ENCODE assay signal across 8 mouse cellular contexts in the genomic region with DNA sequence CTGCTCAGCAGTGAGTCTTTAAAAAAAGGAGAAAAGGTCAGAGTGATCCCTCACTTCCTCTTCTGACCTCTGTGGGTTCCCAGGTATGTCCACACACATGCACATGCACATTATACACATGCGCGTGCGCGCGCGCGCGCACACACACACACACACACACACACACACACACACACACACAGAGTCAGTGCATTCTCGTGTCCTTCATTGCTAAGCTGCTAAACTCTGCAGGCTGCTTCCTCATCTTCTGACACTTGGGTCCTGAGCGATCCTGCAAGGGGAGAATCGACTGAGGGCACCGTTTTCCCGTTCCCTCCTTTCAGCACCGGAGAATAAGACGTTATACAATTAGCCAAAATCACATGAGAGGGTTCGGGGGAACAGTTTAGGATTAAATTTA. TPM values are rescaled to one million over a fixed set of nuclear protein-coding genes. Genes with fewer than 3 reads are reported as not detected.
A peak's percentile ranks its signal among the peaks of the same experiment; 100 is the strongest.
DNase-seq lines count a peak whose midpoint lies in the region; ATAC-seq and TF ChIP-seq lines count a peak whose summit lies in the region.

No protein-coding gene starts in this region.

- H3K4me1 ChIP-seq in kidney, adult 2 months (ENCODE audit: control insufficient read depth, insufficient read depth, low read length) = peaks cover 14% of the 10 kb centered on the region; the same call in 1 of the 2 replicates
- H3K4me1 ChIP-seq in forebrain, postnatal 0 days (ENCODE audit: insufficient read depth) = no peaks in the 10 kb centered on the region
- peaks cover 28% of the 10 kb centered on the region for H3K4me1 ChIP-seq in liver, embryonic 12.5 days
- peaks cover 11% of the 10 kb centered on the region for H3K4me1 ChIP-seq in neural tube, embryonic 12.5 days

- no peaks in the 10 kb centered on the region for H3K27me3 ChIP-seq in kidney, adult 2 months (replicated peaks; ENCODE audit: control insufficient read depth, insufficient read depth, low read length)
- H3K27me3 ChIP-seq in forebrain, postnatal 0 days (ENCODE audit: insufficient read depth, low read length) = no peaks in the 10 kb centered on the region
- H3K27me3 ChIP-seq in liver, embryonic 12.5 days (replicated peaks) = no peaks in the 10 kb centered on the region; the same call in 1 of the 2 replicates
- H3K27me3 ChIP-seq in neural tube, embryonic 12.5 days (replicated peaks) = no peaks in the 10 kb centered on the region

- peak overlapping the region; percentile 88 for H3K4me2 ChIP-seq in forebrain, postnatal 0 days (ENCODE audit: low read depth)
- peak overlapping the region; percentile 84 for H3K4me2 ChIP-seq in liver, embryonic 12.5 days
- H3K4me2 ChIP-seq in neural tube, embryonic 12.5 days (replicated peaks) = peak overlapping the region; percentile 83

- TF ChIP-seq CTCF in kidney, adult 2 months (conservative IDR thresholded peaks at IDR 0.05; ENCODE audit: insufficient read depth, insufficient read length, low read depth, low read length) = no peak
- TF ChIP-seq CTCF in forebrain, postnatal 0 days (IDR thresholded peaks at IDR 0.05; ENCODE audit: low read depth) = no peak

- H3K36me3 ChIP-seq in kidney, adult 2 months (ENCODE audit: control insufficient read depth, insufficient read depth, low read length) = no peaks in the 10 kb centered on the region
- no peaks in the 10 kb centered on the region for H3K36me3 ChIP-seq in forebrain, postnatal 0 days (ENCODE audit: insufficient read depth)
- H3K36me3 ChIP-seq in liver, embryonic 12.5 days = no peaks in the 10 kb centered on the region
- no peaks in the 10 kb centered on the region for H3K36me3 ChIP-seq in neural tube, embryonic 12.5 days

- no peak for TF ChIP-seq POLR2A in kidney, adult 2 months (IDR thresholded peaks at IDR 0.05; ENCODE audit: low read depth, low read length)

- H3K27ac ChIP-seq in kidney, adult 2 months (ENCODE audit: insufficient read depth, low read depth, low read length) = peak overlapping the region; percentile 99
- H3K27ac ChIP-seq in forebrain, postnatal 0 days (ENCODE audit: low read depth, low read length) = peak overlapping the region; percentile 77
- peak overlapping the region; percentile 93 for H3K27ac ChIP-seq in liver, embryonic 12.5 days
- no peak overlapping the region for H3K27ac ChIP-seq in neural tube, embryonic 12.5 days

- no peaks in the 10 kb centered on the region for H3K9me3 ChIP-seq in forebrain, postnatal 0 days (ENCODE audit: low read length)
- H3K9me3 ChIP-seq in liver, embryonic 12.5 days (replicated peaks) = no peaks in the 10 kb centered on the region
- H3K9me3 ChIP-seq in neural tube, embryonic 12.5 days = no peaks in the 10 kb centered on the region

- peak overlapping the region; percentile 62 for H3K9ac ChIP-seq in forebrain, postnatal 0 days
- peak overlapping the region; percentile 70 for H3K9ac ChIP-seq in liver, embryonic 12.5 days
- H3K9ac ChIP-seq in neural tube, embryonic 12.5 days = peak overlapping the region; percentile 35; the same call in 1 of the 2 replicates

- H3K4me3 ChIP-seq in kidney, adult 2 months (ENCODE audit: insufficient read depth, low read depth, low read length) = peak overlapping the region; percentile 31
- peak overlapping the region; percentile 47 for H3K4me3 ChIP-seq in forebrain, postnatal 0 days (ENCODE audit: low read depth, low read length)
- H3K4me3 ChIP-seq in liver, embryonic 12.5 days = peak overlapping the region; percentile 58
- peak overlapping the region; percentile 39 for H3K4me3 ChIP-seq in neural tube, embryonic 12.5 days

- peak; percentile 31 for DNase-seq in kidney, adult 2 months
- DNase-seq in kidney, postnatal 25 days = no peak
- DNase-seq in MN1 (ENCODE audit: low spot score) (peak; percentile 45), adipocyte (ENCODE audit: low spot score) (no peak)
- DNase-seq in forebrain, postnatal 0 days = no peak
- no peak for DNase-seq in gastrocnemius, postnatal 25 days

- peak; percentile 28; the same call in 1 of the 2 replicates for ATAC-seq in forebrain, postnatal 0 days
- ATAC-seq in liver, embryonic 12.5 days = peak; percentile 38
- no peak for ATAC-seq in neural tube, embryonic 12.5 days (ENCODE audit: low FRiP score, low read depth)

- 26% methylated on average over 16 of the region's 16 CpGs for WGBS in kidney, adult 2 months
- 6% methylated on average over 16 of the region's 16 CpGs for WGBS in forebrain, postnatal 0 days
- WGBS in liver, embryonic 12.5 days (ENCODE audit: insufficient replicate concordance) = 9% methylated on average over 16 of the region's 16 CpGs
- 15% methylated on average over 16 of the region's 16 CpGs for WGBS in neural tube, embryonic 12.5 days

RNA-seq across cellular contexts. Expression of gene Spen, which starts 20.3 kb away (rescaled TPM):
- polyA plus RNA-seq in kidney, adult 2 months (2012; rRNA removed) = 15.9 and 19.6 TPM in 2 replicates
- total RNA-seq in forebrain, postnatal 0 days (2014; rRNA removed) = 21.7 and 24.7 TPM in 2 replicates
- polyA plus RNA-seq in forebrain, postnatal 0 days (2015; fragmentation: Nextera tagmentation; extraction: Ambion mirVana) = 6.0 and 10.7 TPM in 2 replicates
- 9.1 and 9.2 TPM in 2 replicates for polyA plus RNA-seq in liver, embryonic 12.5 days (2016; fragmentation: Nextera tagmentation; extraction: Ambion mirVana)
- 21.1 and 21.3 TPM in 2 replicates for polyA plus RNA-seq in neural tube, embryonic 12.5 days (2016; fragmentation: Nextera tagmentation; extraction: Ambion mirVana)
- total RNA-seq in gastrocnemius, postnatal 25 days (2021) = 10 to 100 TPM; 18.6 to 19.9 TPM

RNA-seq across cellular contexts. Expression of gene Fblim1, which starts 47.2 kb away (rescaled TPM):
- polyA plus RNA-seq in kidney, adult 2 months (2012; rRNA removed) = 10.2 and 10.5 TPM in 2 replicates
- 20.8 and 22.3 TPM in 2 replicates for total RNA-seq in forebrain, postnatal 0 days (2014; rRNA removed)
- 24.9 and 26.1 TPM in 2 replicates for polyA plus RNA-seq in forebrain, postnatal 0 days (2015; fragmentation: Nextera tagmentation; extraction: Ambion mirVana)
- polyA plus RNA-seq in liver, embryonic 12.5 days (2016; fragmentation: Nextera tagmentation; extraction: Ambion mirVana) = 4.0 and 5.3 TPM in 2 replicates
- 30.6 and 37.0 TPM in 2 replicates for polyA plus RNA-seq in neural tube, embryonic 12.5 days (2016; fragmentation: Nextera tagmentation; extraction: Ambion mirVana)
- total RNA-seq in gastrocnemius, postnatal 25 days (2021) = 1 to 10 TPM; 1.5 to 4.7 TPM

RNA-seq across cellular contexts. Expression of gene Tmem82, which starts 59.8 kb away (rescaled TPM):
- 29.0 and 32.3 TPM in 2 replicates for polyA plus RNA-seq in kidney, adult 2 months (2012; rRNA removed)
- 0.33 and 0.54 TPM in 2 replicates for total RNA-seq in forebrain, postnatal 0 days (2014; rRNA removed)
- 0.21 and 0.24 TPM in 2 replicates for polyA plus RNA-seq in forebrain, postnatal 0 days (2015; fragmentation: Nextera tagmentation; extraction: Ambion mirVana)
- 3.2 and 3.6 TPM in 2 replicates for polyA plus RNA-seq in liver, embryonic 12.5 days (2016; fragmentation: Nextera tagmentation; extraction: Ambion mirVana)
- polyA plus RNA-seq in neural tube, embryonic 12.5 days (2016; fragmentation: Nextera tagmentation; extraction: Ambion mirVana) = 0.26 and 0.43 TPM in 2 replicates
- 1 to 10 TPM; 1.2 to 2.3 TPM for total RNA-seq in gastrocnemius, postnatal 25 days (2021)

Comparison
In these comparisons a context has a peak if more than half of its experiments do, and no peak if none do; other contexts are left out.
1. DNase-seq: peak in kidney, adult 2 months (single experiment) and MN1 (single experiment); none in kidney, postnatal 25 days (0 of 2), forebrain, postnatal 0 days (single experiment), gastrocnemius, postnatal 25 days (single experiment) and adipocyte (single experiment).
2. Peak in every context shown above with its lines, with median percentiles within 50 percentile points of each other: H3K4me3 ChIP-seq, H3K4me2 ChIP-seq and H3K9ac ChIP-seq.